Mouse (Mus musculus) forebrain, embryonic 11.5 days (tissue): ENCODE measurements around the gene Cmbl. TPM values are rescaled to one million over a fixed set of nuclear protein-coding genes. Genes with fewer than 3 reads are reported as not detected.

Source experiments
- ATAC-seq: fragments of 200-750 bp; cut with Nextera tagmentation; replicated peaks from 2 replicates; pipeline ENCODE4 v1.8.0; 2017; ENCODE audit warnings: moderate TSS enrichment; ENCODE audit not compliant: low FRiP score
- DNase-seq: peaks from one replicate; pipeline ENCODE4 v3.0.0-alpha.2; 2017; ENCODE audit warnings: low spot score
- H3K27ac ChIP-seq: fragments of 300-500 bp; sonication (generic); 2 replicates; pipeline ENCODE4 v1.5.1; 2014; ENCODE audit warnings: low read depth, low read length
- H3K27me3 ChIP-seq: fragments of 300-500 bp; sonication (generic); 2 replicates; pipeline ENCODE4 v1.6.1; 2014; ENCODE audit warnings: mild to moderate bottlenecking, low read length, mixed read lengths; ENCODE audit not compliant: control insufficient read depth, insufficient read depth
- H3K36me3 ChIP-seq: fragments of 300-500 bp; sonication (generic); 2 replicates; pipeline ENCODE4 v1.6.1; 2014; ENCODE audit warnings: mild to moderate bottlenecking, low read length, moderate library complexity, mixed read lengths; ENCODE audit not compliant: control insufficient read depth, insufficient read depth
- H3K4me1 ChIP-seq: fragments of 300-500 bp; sonication (generic); replicated peaks from 2 replicates; pipeline ENCODE4 v1.6.1; 2014; ENCODE audit warnings: low read length, mixed read lengths; ENCODE audit not compliant: control insufficient read depth, insufficient read depth
- H3K4me2 ChIP-seq: fragments of 300-500 bp; sonication (generic); 2 replicates; pipeline ENCODE4 v1.6.1; 2014; ENCODE audit warnings: low read depth, mild to moderate bottlenecking, low read length, moderate library complexity, mixed read lengths; ENCODE audit not compliant: severe bottlenecking
- H3K4me3 ChIP-seq: fragments of 300-500 bp; sonication (generic); 2 replicates; pipeline ENCODE4 v1.5.1; 2014; ENCODE audit warnings: low read depth, low read length
- H3K9ac ChIP-seq: fragments of 300-500 bp; sonication (generic); 2 replicates; pipeline ENCODE4 v1.6.1; 2014; ENCODE audit warnings: low read length
- H3K9me3 ChIP-seq: fragments of 300-500 bp; sonication (generic); 2 replicates; pipeline ENCODE4 v1.6.1; 2016; ENCODE audit warnings: low read length, mixed read lengths; ENCODE audit not compliant: control insufficient read depth
- WGBS: fragments of 180-500 bp; shearing (Covaris S2); extraction: QIAGEN DNeasy Blood & Tissue Kit; methylation state at CpG from one replicate; pipeline ENCODE4 v1.1.7; 2014; 5-methylcytosine and 5-hydroxymethylcytosine counted together
- polyA plus RNA-seq: library from polyadenylated mRNA; unstranded; fragments of >200 nt; fragmentation: Nextera tagmentation; extraction: Ambion mirVana; gene quantifications from 2 replicates; pipeline ENCODE4 v1.2.1, GENCODE M21; 2014

Gene Cmbl
- polyA plus RNA-seq, result 0.79 and 1.0 TPM in 2 replicates

DNA sequence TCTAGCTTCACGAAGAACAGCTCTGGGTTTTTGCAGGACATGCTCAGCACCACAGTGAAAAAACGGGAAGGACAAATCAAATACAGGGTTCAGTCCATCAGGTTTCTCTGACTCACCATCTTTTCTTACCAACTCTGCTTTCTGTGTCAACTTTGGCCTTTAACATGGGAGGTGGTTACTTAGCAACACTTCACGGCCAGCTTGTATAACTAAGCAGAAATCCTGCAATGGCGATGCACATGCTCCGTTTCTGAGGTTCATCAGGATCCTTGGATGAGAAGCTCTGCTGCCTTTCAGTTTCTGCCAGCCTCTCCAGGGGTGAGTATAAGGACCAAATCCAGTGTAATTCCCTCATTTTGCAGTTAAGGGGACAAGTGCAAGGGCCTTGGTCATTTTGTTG, at the start of gene Cmbl:
Gene Cmbl, plus strand, starts transcription at position 206 of the 400 bp plus-strand sequence.
- no peaks in the 10 kb centered on the region for H3K4me1 ChIP-seq
- H3K9ac ChIP-seq, result no peak within 1 kb of the TSS
- DNase-seq, result no peak
- ATAC-seq, result no peak
- no peaks in the 10 kb centered on the region for H3K27me3 ChIP-seq
- no peak within 1 kb of the TSS for H3K4me3 ChIP-seq
- H3K27ac ChIP-seq, result no peak within 1 kb of the TSS
- 81% methylated on average over 5 of the region's 5 CpGs for WGBS
- no peaks in the 10 kb centered on the region for H3K9me3 ChIP-seq
- H3K36me3 ChIP-seq, result no peaks in the 10 kb centered on the region
- no peak within 1 kb of the TSS for H3K4me2 ChIP-seq

DNA sequence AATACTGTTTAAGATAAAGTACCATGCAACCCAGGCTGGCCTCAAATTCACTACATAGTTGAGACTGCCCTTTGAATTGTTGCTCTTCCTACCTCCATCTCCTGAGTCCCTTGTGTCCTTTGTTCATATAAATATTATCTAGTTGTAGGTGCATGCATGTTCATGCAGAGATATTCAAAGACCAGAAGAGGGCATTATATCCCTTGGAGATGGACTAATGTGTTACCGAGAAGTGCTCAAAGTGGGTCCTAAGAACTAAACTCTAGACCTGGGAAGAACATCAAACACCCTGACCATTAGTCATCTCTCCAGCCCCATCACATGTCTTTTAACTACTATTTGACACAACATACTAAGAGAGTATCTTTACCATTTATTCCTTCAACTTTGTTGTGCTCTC, 48.0 kb upstream of the Cmbl start:
- no peak for ATAC-seq
- H3K27me3 ChIP-seq, result no peaks in the 10 kb centered on the region

DNA sequence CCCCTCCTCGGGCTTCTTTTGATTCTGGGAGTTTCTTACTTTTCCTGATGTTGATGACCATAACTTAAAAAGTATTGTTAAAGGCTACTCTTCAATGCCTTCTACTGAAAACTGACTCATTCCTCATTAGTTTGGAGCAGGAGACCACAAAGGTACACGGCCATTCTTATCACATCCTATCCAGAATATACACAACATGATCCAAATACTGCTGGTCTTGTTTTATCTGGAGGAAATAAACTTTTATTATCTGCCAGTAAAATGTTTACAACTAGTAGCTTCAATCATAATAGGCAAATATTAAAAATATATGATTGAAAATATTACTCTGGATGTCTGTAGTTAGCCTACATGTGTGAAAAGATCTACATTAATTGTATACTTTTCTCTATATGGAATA, 46.8 kb upstream of the Cmbl start:
- Histone ChIP-seq H3K27ac (no peak overlapping the region), H3K4me2 (no peak overlapping the region), H3K9ac (no peak overlapping the region)

More for the DNA sequence above, 48.0 kb upstream of the Cmbl start:
- no peak for DNase-seq
- WGBS, result 94% methylated on average over 1 of the region's 1 CpGs
- no peaks in the 10 kb centered on the region for H3K4me1 ChIP-seq
- no peaks in the 10 kb centered on the region for H3K36me3 ChIP-seq
- no peak overlapping the region for H3K9ac ChIP-seq
- no peak overlapping the region for H3K4me2 ChIP-seq
- no peak overlapping the region for H3K4me3 ChIP-seq
- no peak overlapping the region for H3K27ac ChIP-seq
- no peaks in the 10 kb centered on the region for H3K9me3 ChIP-seq

DNA sequence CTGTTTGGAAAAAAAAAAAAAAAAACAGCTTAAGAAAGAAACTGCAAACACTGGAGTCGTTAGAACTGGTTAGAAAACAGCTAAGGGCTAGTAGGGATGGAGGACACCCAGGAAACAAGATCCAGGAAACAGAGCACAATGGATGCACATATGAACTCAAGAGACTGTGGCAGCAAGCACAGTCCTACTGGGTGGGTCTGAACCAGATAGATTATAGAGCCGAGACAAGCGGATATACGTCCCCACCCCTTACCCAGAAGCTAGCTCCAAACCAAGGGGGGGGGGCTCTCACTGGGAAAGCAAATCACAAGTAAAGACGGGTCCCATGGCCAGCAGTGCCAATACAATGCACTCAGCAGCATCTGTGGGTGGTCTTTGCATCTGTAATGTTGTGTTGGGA, 46.2 kb upstream of the Cmbl start:
- H3K36me3 ChIP-seq, result no peaks in the 10 kb centered on the region

More for the DNA sequence above, 46.8 kb upstream of the Cmbl start:
- ATAC-seq (no peak), DNase-seq (no peak)
- H3K4me3 ChIP-seq, result no peak overlapping the region
- 95% methylated on average over 2 of the region's 2 CpGs for WGBS
- no peaks in the 10 kb centered on the region for H3K9me3 ChIP-seq
- H3K36me3 ChIP-seq, result no peaks in the 10 kb centered on the region
- no peaks in the 10 kb centered on the region for H3K27me3 ChIP-seq
- H3K4me1 ChIP-seq, result no peaks in the 10 kb centered on the region

DNA sequence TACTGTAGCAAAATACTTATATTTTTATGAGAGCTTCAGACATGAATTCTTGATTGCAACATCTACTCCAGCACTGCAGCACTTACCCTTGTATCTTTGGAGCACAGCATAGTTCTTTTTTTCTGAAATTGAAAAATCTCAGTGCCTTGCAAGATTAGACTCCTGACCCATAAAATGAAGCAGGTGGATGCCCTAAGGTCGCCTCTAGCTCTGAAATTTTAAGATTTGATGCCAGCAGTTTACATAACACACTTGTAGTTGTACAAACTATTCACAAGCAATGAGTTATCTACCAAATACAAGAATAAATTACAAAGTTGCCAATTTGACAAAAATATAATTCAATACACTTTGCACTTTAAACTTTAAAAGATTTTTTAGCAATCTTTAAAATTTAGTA, 38.7 kb upstream of the Cmbl start:
- DNase-seq (no peak), ATAC-seq (no peak)
- Histone ChIP-seq H3K27me3 (no peaks in the 10 kb centered on the region), H3K27ac (no peak overlapping the region), H3K4me3 (no peak overlapping the region), H3K9ac (no peak overlapping the region), H3K4me2 (no peak overlapping the region), H3K9me3 (no peaks in the 10 kb centered on the region; the same call in 1 of the 2 replicates), H3K36me3 (no peaks in the 10 kb centered on the region; the same call in 1 of the 2 replicates), H3K4me1 (0 out of 2 replicates have a peak, but pooled peaks cover 2% of the 10 kb centered on the region)
- WGBS, result 79% methylated on average over 1 of the region's 1 CpGs

More for the DNA sequence above, 46.2 kb upstream of the Cmbl start:
- no peaks in the 10 kb centered on the region for H3K27me3 ChIP-seq
- no peak overlapping the region for H3K4me3 ChIP-seq
- H3K4me1 ChIP-seq, result no peaks in the 10 kb centered on the region
- no peak for ATAC-seq
- no peak overlapping the region for H3K27ac ChIP-seq
- no peak overlapping the region for H3K9ac ChIP-seq
- H3K9me3 ChIP-seq, result no peaks in the 10 kb centered on the region
- 79% methylated on average over 5 of the region's 5 CpGs for WGBS
- no peak overlapping the region for H3K4me2 ChIP-seq
- DNase-seq, result no peak

DNA sequence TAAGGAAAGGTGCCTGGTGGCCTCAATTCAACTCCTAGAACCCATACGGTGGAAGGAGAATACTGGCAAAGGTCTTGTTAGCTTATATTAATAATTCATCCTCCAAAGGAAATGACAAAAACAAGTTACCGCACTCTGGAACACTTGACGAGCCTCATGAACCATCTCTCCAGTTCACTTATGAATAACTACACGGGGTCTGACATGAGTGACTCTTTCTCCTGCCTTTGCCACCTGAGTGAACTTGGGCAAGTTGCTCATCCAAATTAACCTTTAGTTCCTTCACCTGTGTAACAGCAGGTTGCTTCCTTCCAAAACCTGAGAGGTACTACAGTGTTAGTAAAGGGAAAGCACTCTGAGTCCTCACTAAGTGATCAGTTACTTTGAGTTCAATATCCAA, 36.7 kb upstream of the Cmbl start:
- Histone ChIP-seq H3K4me3 (no peak overlapping the region), H3K9me3 (no peaks in the 10 kb centered on the region; the same call in 1 of the 2 replicates), H3K4me1 (0 out of 2 replicates have a peak, but pooled peaks cover 2% of the 10 kb centered on the region), H3K27me3 (no peaks in the 10 kb centered on the region), H3K27ac (no peak overlapping the region), H3K9ac (no peak overlapping the region), H3K4me2 (no peak overlapping the region), H3K36me3 (no peaks in the 10 kb centered on the region; the same call in 1 of the 2 replicates)
- DNase-seq, result no peak
- ATAC-seq, result no peak
- WGBS, result 95% methylated on average over 4 of the region's 4 CpGs

DNA sequence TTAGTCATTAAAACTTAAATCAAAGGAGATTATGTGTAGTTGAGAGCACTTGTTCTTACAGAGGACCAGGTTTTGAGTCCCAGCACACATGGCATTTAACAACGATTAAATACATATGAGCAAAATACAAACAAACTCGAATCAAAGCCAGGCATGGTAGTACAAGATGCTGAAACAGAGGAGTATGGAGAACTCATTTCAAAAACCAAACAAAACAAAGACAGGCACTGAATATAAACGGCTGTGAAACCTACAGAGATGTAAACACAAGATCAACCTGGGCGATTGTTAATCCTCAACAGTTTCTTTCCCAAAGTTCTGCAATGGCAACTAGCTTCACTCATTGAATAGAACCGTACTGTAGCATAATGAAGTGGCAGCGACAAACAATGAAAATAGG, 36.1 kb upstream of the Cmbl start:
- no peaks in the 10 kb centered on the region for H3K27me3 ChIP-seq
- DNase-seq (no peak), ATAC-seq (no peak)
- H3K27ac ChIP-seq, result no peak overlapping the region
- WGBS, result 31% methylated on average over 6 of the region's 6 CpGs
- H3K4me1 ChIP-seq, result 0 out of 2 replicates have a peak, but pooled peaks cover 2% of the 10 kb centered on the region
- peak overlapping the region; percentile 94 for H3K4me3 ChIP-seq
- H3K9me3 ChIP-seq, result no peaks in the 10 kb centered on the region; the same call in 1 of the 2 replicates
- H3K36me3 ChIP-seq, result no peaks in the 10 kb centered on the region; the same call in 1 of the 2 replicates
- H3K9ac ChIP-seq, result peak overlapping the region; percentile 50
- H3K4me2 ChIP-seq, result peak overlapping the region; percentile 50

DNA sequence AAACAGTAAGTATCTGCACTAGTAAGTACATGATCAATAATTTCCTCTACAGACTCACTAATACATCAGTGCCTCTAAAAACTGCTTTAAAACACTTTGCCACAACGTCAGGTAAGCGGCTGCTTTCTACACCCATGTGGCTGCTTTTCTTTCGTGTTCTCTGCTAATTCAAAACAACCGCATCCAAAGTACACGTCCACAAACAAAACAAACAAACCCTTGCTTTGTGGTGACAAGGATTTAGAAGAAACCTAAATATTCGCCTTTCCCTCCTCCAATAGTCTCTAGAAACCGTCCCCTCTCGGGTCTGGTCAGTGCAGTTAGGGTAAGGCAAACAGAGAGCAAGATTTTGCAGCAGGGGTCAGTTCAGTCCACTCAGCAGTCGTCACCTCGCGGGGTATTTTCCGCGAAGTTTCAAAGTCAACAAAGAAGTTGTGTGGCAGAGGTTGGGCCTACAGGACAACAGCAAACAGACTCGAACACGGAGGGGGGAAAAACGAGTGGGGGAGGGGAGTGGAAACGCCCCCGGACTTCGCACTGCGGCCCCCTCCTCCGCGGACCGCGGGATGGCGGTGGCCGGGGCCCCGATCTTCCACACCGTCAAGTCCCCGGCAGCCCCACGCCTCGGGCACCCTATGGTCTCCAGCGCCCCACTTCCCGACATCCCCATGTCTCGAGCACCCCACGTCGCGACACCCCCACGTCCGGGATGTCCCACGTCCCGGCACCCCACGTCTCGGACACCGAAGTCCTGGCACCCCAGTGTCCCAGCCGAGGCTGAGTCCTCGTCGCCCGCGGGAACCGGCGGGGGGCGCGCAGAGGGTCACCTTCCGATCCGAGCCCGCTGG, 35.2 kb upstream of the Cmbl start:
- Histone ChIP-seq H3K36me3 (no peaks in the 10 kb centered on the region; the same call in 1 of the 2 replicates), H3K27me3 (no peaks in the 10 kb centered on the region), H3K9ac (peak overlapping the region; percentile 92), H3K9me3 (no peaks in the 10 kb centered on the region; the same call in 1 of the 2 replicates), H3K27ac (peak overlapping the region; percentile 98), H3K4me3 (peak overlapping the region; percentile 94), H3K4me2 (peak overlapping the region; percentile 50), H3K4me1 (0 out of 2 replicates have a peak, but pooled peaks cover 2% of the 10 kb centered on the region)
- ATAC-seq, result peak; percentile 55
- peak; percentile 79 for DNase-seq
- WGBS, result 1% methylated on average over 50 of the region's 56 CpGs
